Mouse (Mus musculus) ES-E14 (cell line): Measurements from ENCODE around the gene Lrmda. TPM values are rescaled to one million over a fixed set of nuclear protein-coding genes. Genes with fewer than 3 reads are reported as not detected.

Source experiments
- DNase-seq: peaks from one replicate; pipeline ENCODE4 v3.0.0-alpha.2; 2013; ENCODE audit warnings: low read depth, low spot score
- H3K27ac ChIP-seq: 2 replicates; pipeline ENCODE4 v1.5.1; 2012; ENCODE audit warnings: low read depth, mild to moderate bottlenecking, low read length, moderate library complexity, mixed read lengths; ENCODE audit not compliant: poor library complexity, insufficient read depth, severe bottlenecking
- H3K36me3 ChIP-seq: 2 replicates; pipeline ENCODE4 v1.6.1; 2012; ENCODE audit warnings: mild to moderate bottlenecking, low read length, moderate library complexity, mixed read lengths; ENCODE audit not compliant: control insufficient read depth, poor library complexity, insufficient read depth, severe bottlenecking
- H3K4me1 ChIP-seq, 2 experiments: fragments of 150-350 bp in 1 of 2; sonication (generic) in 1 of 2; 2 replicates each; pipeline ENCODE4 v1.6.1; 2012; ENCODE audit warnings: low read length in 2 of 2, mild to moderate bottlenecking in 1 of 2, mixed read lengths in 1 of 2; ENCODE audit not compliant: control insufficient read depth in 2 of 2, insufficient read depth in 2 of 2, poor library complexity in 1 of 2
- H3K4me3 ChIP-seq, 2 experiments: fragments of 150-350 bp in 1 of 2; sonication (generic) in 1 of 2; 2 replicates each; pipeline ENCODE4 v1.5.1; 2012; ENCODE audit warnings: low read length in 2 of 2, low read depth in 1 of 2, mild to moderate bottlenecking in 1 of 2, mixed read lengths in 1 of 2; ENCODE audit not compliant: insufficient read depth in 1 of 2, poor library complexity in 1 of 2, severe bottlenecking in 1 of 2
- H3K9ac ChIP-seq: 2 replicates; pipeline ENCODE4 v1.6.1; 2012; ENCODE audit warnings: low read depth, mild to moderate bottlenecking, low read length, mixed read lengths; ENCODE audit not compliant: poor library complexity, insufficient read depth, severe bottlenecking
- H3K9me3 ChIP-seq: fragments of 150-350 bp; sonication (generic); 2 replicates; pipeline ENCODE4 v1.6.1; 2012; ENCODE audit warnings: low read depth, mild to moderate bottlenecking, low read length; ENCODE audit not compliant: control insufficient read depth, insufficient read depth
- CHD2 ChIP-seq: IDR thresholded peaks from 2 replicates; pipeline ENCODE4 v1.6.1; 2014; ENCODE audit warnings: mild to moderate bottlenecking, low read depth, low read length, inconsistent platforms
- HCFC1 ChIP-seq: IDR thresholded peaks from 2 replicates; pipeline ENCODE4 v1.6.1; 2012; ENCODE audit warnings: low read length, inconsistent platforms, borderline replicate concordance; ENCODE audit not compliant: insufficient read depth
- MAFK ChIP-seq: IDR thresholded peaks from 2 replicates; pipeline ENCODE4 v1.6.1; 2014; ENCODE audit warnings: mild to moderate bottlenecking, low read depth, low read length, inconsistent platforms; ENCODE audit not compliant: insufficient read depth
- ZC3H11A ChIP-seq: IDR thresholded peaks from 2 replicates; pipeline ENCODE4 v1.6.1; 2012; ENCODE audit warnings: low read depth, mild to moderate bottlenecking, inconsistent platforms, low read length, borderline replicate concordance
- ZNF384 ChIP-seq: IDR thresholded peaks from 2 replicates; pipeline ENCODE4 v1.6.1; 2012; ENCODE audit warnings: low read depth, low read length, inconsistent platforms
- in situ Hi-C, 2 experiments: fragments of 600-800 bp; cut with MboI; formaldehyde crosslinking; loops; one replicate each; pipeline ENCODE4 v1.15.1; 2025; ENCODE audit warnings: low sequenced_read_pairs in 2 of 2, inconsistent platforms in 1 of 2; ENCODE audit not compliant: unreplicated experiment in 2 of 2
- total RNA-seq: library from RNA; depleted of rRNA; stranded (reverse); fragments of 300-350 nt; gene quantifications from 2 replicates; pipeline ENCODE4 v1.2.3, GENCODE M21; 2012; rRNA removed

Lrmda gene
- total RNA-seq: 0.22 TPM in 1 of 2 replicates, not detected in the other

GRCm38 (mm10) chr14:22019252-22019948, at the start of gene Lrmda:
Gene Lrmda, plus strand, starts transcription at chr14:22019712.
- peak within 1 kb of the TSS; percentile 34; the same call in 1 of the 2 replicates for H3K9ac ChIP-seq
- no peaks in the 10 kb centered on the region for H3K36me3 ChIP-seq
- in situ Hi-C loops: no loop called here
- H3K27ac ChIP-seq: no peak within 1 kb of the TSS
- H3K9me3 ChIP-seq: no peaks in the 10 kb centered on the region
- peak within 1 kb of the TSS; percentile 57 to 62 for H3K4me3 ChIP-seq
- no peak for DNase-seq
- H3K4me1 ChIP-seq: no peaks in the 10 kb centered on the region
- TF ChIP-seq MAFK (no peak), CHD2 (no peak), ZC3H11A (no peak), ZNF384 (no peak), HCFC1 (no peak)

- H3K36me3 ChIP-seq: no peaks in the 10 kb centered on the region
- no peaks in the 10 kb centered on the region for H3K9me3 ChIP-seq
- H3K9ac ChIP-seq: no peak overlapping the region
- no peak overlapping the region for H3K27ac ChIP-seq
- no peak for TF ChIP-seq CHD2
- peak; percentile 52; the same call in 1 of the 2 replicates for TF ChIP-seq ZC3H11A
- TF ChIP-seq HCFC1: no peak
- peaks cover 0 to 5% of the 10 kb centered on the region in 2 experiments; a peak in 1 of 4 replicates for H3K4me1 ChIP-seq
- DNase-seq: no peak
- in situ Hi-C loops: loop anchor here (25.0 kb wide), 2 partner anchors 831 to 1431 kb away; no protein-coding TSS in a partner anchor
- H3K4me3 ChIP-seq: no peak overlapping the region
Measured at GRCm38 (mm10) chr14:21981462-21981861, 38.0 kb upstream of the Lrmda start.

- Histone ChIP-seq H3K9me3 (no peaks in the 10 kb centered on the region), H3K4me1 (peaks cover 0 to 7% of the 10 kb centered on the region in 2 experiments; a peak in 1 of 4 replicates), H3K9ac (no peak overlapping the region), H3K27ac (no peak overlapping the region), H3K36me3 (no peaks in the 10 kb centered on the region), H3K4me3 (no peak overlapping the region)
- in situ Hi-C loops: loop anchor here (25.0 kb wide), 2 partner anchors 830 to 1430 kb away; no protein-coding TSS in a partner anchor
- TF ChIP-seq CHD2 (no peak), ZC3H11A (no peak), MAFK (no peak), ZNF384 (no peak), HCFC1 (no peak)
- DNase-seq: no peak
Measured at GRCm38 (mm10) chr14:21982096-21982591, 37.4 kb upstream of the Lrmda start.

- Histone ChIP-seq H3K9ac (no peak overlapping the region), H3K4me3 (peak overlapping the region in 1 of 2 experiments; percentile 5; a peak in 1 of 4 replicates), H3K36me3 (no peaks in the 10 kb centered on the region), H3K9me3 (no peaks in the 10 kb centered on the region), H3K4me1 (peaks cover 0 to 7% of the 10 kb centered on the region in 2 experiments; a peak in 1 of 4 replicates), H3K27ac (no peak overlapping the region)
- in situ Hi-C loops: loop anchor here (25.0 kb wide), 2 partner anchors 830 to 1430 kb away; no protein-coding TSS in a partner anchor
- no peak for TF ChIP-seq MAFK
- no peak for TF ChIP-seq CHD2
- no peak for TF ChIP-seq ZC3H11A
- TF ChIP-seq HCFC1: no peak
- no peak for TF ChIP-seq ZNF384
- no peak for DNase-seq
Measured at GRCm38 (mm10) chr14:21982592-21983310, 36.8 kb upstream of the Lrmda start.
